Mouse (Mus musculus): ENCODE data around the gene Ugt2a2. TPM values are rescaled to one million over a fixed set of nuclear protein-coding genes. Genes with fewer than 3 reads are reported as not detected.
"Not testable (repeated sequence)": the region's sequence is repeated elsewhere in the genome, so short reads cannot be mapped to it uniquely, and the experiment has no call there.

Ugt2a2 gene
- not detected in 2 replicates for polyA plus RNA-seq (2014; fragmentation: Nextera tagmentation; extraction: Ambion mirVana)

DNA sequence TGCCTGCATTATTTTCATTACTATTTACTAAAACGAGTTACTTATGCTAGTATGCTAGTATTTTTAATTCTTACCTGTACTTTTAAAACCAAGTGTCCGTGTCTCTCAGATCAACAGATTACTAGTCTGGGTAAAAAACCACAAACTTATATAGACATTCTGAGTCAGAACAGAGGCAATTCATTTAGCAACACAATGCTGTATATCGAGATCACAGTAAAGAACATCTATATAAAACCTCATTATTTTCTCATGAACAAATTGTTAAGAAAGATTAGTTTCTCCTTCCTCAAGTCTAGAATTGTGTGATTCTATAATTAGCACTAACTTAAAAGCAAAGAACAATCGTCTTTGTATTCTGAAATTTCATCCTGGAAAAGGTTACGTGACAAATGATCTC lies at the start of gene Ugt2a2:
Gene Ugt2a2, minus strand, starts transcription at position 101 of the 400 bp plus-strand sequence.
- H3K27me3 ChIP-seq (ENCODE audit: control insufficient read depth, insufficient read depth, low read length), result no peaks in the 10 kb centered on the region
- no peak for DNase-seq (ENCODE audit: low spot score)
- no peak for ATAC-seq (replicated peaks; ENCODE audit: insufficient number of reproducible peaks, low FRiP score, low TSS enrichment, low read depth)
- no peak within 1 kb of the TSS for H3K4me3 ChIP-seq (ENCODE audit: low read depth, low read length)
- H3K4me1 ChIP-seq (ENCODE audit: control insufficient read depth, insufficient read depth, low read length), result no peaks in the 10 kb centered on the region
- no peak within 1 kb of the TSS for H3K4me2 ChIP-seq (ENCODE audit: low read depth, low read length)
- no peak within 1 kb of the TSS for H3K9ac ChIP-seq (replicated peaks; ENCODE audit: low read length)
- no peaks in the 10 kb centered on the region for H3K9me3 ChIP-seq (replicated peaks; ENCODE audit: control insufficient read depth, low read length)
- WGBS, result 82% methylated on average over 5 of the region's 5 CpGs
- no peaks in the 10 kb centered on the region for H3K36me3 ChIP-seq (replicated peaks; ENCODE audit: control insufficient read depth, insufficient read depth, low read depth, low read length)
- no peak within 1 kb of the TSS for H3K27ac ChIP-seq (replicated peaks; ENCODE audit: low read depth, low read length)

DNA sequence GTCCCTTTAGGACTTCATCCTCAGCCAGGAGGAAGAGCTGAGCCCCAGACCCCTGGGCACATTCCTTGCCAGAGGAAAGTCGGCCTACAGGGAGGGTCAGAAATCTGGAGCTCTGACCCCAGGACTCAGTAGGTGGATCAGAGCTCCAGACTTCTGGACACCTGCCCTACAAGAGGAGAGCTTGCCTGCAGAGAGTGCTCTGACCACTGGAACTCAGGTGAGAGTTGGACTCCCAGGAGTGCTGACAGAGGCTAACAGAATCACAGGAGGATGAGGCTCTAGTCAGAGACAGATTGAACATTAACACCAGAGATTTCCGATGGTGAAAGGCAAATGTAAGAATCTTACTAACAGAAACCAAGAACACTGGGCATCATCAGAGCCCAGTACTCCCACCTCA lies 41.5 kb upstream of the Ugt2a2 start:
- not testable (repeated sequence) for H3K27me3 ChIP-seq (ENCODE audit: control insufficient read depth, insufficient read depth, low read length); H3K9ac ChIP-seq (replicated peaks; ENCODE audit: low read length); H3K36me3 ChIP-seq (replicated peaks; ENCODE audit: control insufficient read depth, insufficient read depth, low read depth, low read length); DNase-seq (ENCODE audit: low spot score); H3K27ac ChIP-seq (replicated peaks; ENCODE audit: low read depth, low read length); H3K4me3 ChIP-seq (ENCODE audit: low read depth, low read length); H3K4me2 ChIP-seq (ENCODE audit: low read depth, low read length); ATAC-seq (replicated peaks; ENCODE audit: insufficient number of reproducible peaks, low FRiP score, low TSS enrichment, low read depth); H3K9me3 ChIP-seq (replicated peaks; ENCODE audit: control insufficient read depth, low read length); H3K4me1 ChIP-seq (ENCODE audit: control insufficient read depth, insufficient read depth, low read length)
- 89% methylated on average over 2 of the region's 2 CpGs for WGBS

DNA sequence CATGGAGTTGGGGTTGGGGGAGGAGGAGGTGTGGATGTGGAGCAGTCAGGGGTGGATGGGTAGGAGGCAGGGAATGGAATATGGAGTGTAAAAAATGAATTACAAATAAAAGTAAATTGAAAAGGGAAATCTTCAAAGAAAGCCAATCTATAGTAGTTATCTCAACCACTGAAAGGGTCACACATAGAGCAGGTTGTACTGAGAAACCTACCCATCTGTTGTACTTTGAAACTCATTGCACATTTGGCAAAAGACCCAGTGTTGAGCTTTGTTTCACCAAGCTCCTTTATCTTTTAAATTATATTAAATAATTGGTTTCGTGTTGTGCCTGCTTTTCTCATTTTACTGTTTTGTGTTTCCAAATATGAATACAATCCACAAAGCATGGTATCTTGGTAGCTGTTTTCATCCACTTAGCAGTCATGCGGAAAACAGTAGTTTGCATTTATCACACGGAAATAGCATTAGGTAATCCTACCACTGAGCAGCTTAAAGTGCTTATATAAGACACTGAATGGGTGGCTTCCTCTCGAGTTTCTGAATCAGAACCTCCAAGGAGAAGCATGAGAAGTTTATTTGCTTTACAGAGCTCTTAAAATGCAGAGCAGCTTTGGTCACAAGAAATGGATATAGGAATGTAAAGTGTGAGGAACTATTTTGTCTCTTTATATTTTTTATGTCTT lies 23.9 kb upstream of the Ugt2a2 start:
- WGBS, result 56% methylated on average over 4 of the region's 4 CpGs

DNA sequence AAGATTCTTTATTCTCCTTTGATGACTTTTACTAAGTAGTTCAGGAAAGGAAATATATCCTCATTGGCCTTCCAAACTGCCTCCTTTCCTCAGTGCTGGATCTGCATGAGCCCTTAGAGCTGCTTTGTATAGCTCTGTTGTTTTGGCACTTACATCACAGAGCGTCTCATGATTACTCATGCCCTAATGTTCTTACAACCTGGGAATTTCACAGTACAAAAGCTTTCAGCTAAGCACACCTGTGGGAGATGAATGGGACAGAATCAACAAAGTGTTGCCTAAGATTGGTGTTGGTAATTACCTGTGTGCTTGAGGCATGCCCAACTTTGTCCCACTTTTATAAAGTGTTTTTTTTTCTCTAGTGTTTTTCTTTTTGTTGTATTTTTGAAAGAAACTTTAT lies 20.6 kb upstream of the Ugt2a2 start:
- H3K4me2 ChIP-seq (ENCODE audit: low read depth, low read length), result no peak overlapping the region
- WGBS, result 71% methylated on average over 1 of the region's 1 CpGs
- no peak overlapping the region for H3K9ac ChIP-seq (replicated peaks; ENCODE audit: low read length)
- H3K9me3 ChIP-seq (replicated peaks; ENCODE audit: control insufficient read depth, low read length), result no peaks in the 10 kb centered on the region
- H3K36me3 ChIP-seq (replicated peaks; ENCODE audit: control insufficient read depth, insufficient read depth, low read depth, low read length), result no peaks in the 10 kb centered on the region
- DNase-seq (ENCODE audit: low spot score) (peak; percentile 2), ATAC-seq (replicated peaks; ENCODE audit: insufficient number of reproducible peaks, low FRiP score, low TSS enrichment, low read depth) (no peak)
- H3K4me1 ChIP-seq (ENCODE audit: control insufficient read depth, insufficient read depth, low read length), result no peaks in the 10 kb centered on the region
- no peaks in the 10 kb centered on the region for H3K27me3 ChIP-seq (ENCODE audit: control insufficient read depth, insufficient read depth, low read length)
- H3K4me3 ChIP-seq (ENCODE audit: low read depth, low read length), result no peak overlapping the region
- no peak overlapping the region for H3K27ac ChIP-seq (replicated peaks; ENCODE audit: low read depth, low read length)

More for the DNA sequence above, 23.9 kb upstream of the Ugt2a2 start:
- Histone ChIP-seq H3K4me2 (ENCODE audit: low read depth, low read length) (no peak overlapping the region), H3K4me3 (ENCODE audit: low read depth, low read length) (no peak overlapping the region), H3K27ac (replicated peaks; ENCODE audit: low read depth, low read length) (no peak overlapping the region), H3K4me1 (ENCODE audit: control insufficient read depth, insufficient read depth, low read length) (no peaks in the 10 kb centered on the region), H3K27me3 (ENCODE audit: control insufficient read depth, insufficient read depth, low read length) (no peaks in the 10 kb centered on the region), H3K9me3 (replicated peaks; ENCODE audit: control insufficient read depth, low read length) (no peaks in the 10 kb centered on the region), H3K9ac (replicated peaks; ENCODE audit: low read length) (no peak overlapping the region), H3K36me3 (replicated peaks; ENCODE audit: control insufficient read depth, insufficient read depth, low read depth, low read length) (no peaks in the 10 kb centered on the region)
- no peak for ATAC-seq (replicated peaks; ENCODE audit: insufficient number of reproducible peaks, low FRiP score, low TSS enrichment, low read depth)
- no peak for DNase-seq (ENCODE audit: low spot score)

DNA sequence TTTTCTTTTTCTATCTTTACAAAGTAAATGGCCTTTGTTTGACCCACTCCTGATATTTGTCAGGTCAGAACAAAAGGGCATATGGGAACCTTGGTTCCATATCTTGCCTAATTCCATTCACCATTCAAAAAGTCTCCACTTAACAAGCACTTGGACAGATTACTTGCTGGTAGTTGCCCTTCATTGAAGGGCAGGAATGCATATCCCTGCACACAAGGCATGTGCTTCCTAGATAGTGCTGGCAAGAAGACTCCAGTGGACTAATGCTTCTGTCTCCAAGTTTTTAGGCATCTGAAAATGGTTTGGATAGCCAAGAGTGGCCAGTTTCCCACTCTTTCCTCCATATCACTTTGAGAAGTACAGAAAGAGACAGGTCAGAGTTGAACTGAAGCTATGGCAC lies 17.3 kb upstream of the Ugt2a2 start:
- Histone ChIP-seq H3K4me3 (ENCODE audit: low read depth, low read length) (no peak overlapping the region), H3K9ac (replicated peaks; ENCODE audit: low read length) (no peak overlapping the region), H3K27me3 (ENCODE audit: control insufficient read depth, insufficient read depth, low read length) (no peaks in the 10 kb centered on the region), H3K4me2 (ENCODE audit: low read depth, low read length) (no peak overlapping the region), H3K27ac (replicated peaks; ENCODE audit: low read depth, low read length) (no peak overlapping the region), H3K9me3 (replicated peaks; ENCODE audit: control insufficient read depth, low read length) (no peaks in the 10 kb centered on the region), H3K4me1 (ENCODE audit: control insufficient read depth, insufficient read depth, low read length) (no peaks in the 10 kb centered on the region), H3K36me3 (replicated peaks; ENCODE audit: control insufficient read depth, insufficient read depth, low read depth, low read length) (no peaks in the 10 kb centered on the region)
- no peak for DNase-seq (ENCODE audit: low spot score)
- ATAC-seq (replicated peaks; ENCODE audit: insufficient number of reproducible peaks, low FRiP score, low TSS enrichment, low read depth), result no peak

DNA sequence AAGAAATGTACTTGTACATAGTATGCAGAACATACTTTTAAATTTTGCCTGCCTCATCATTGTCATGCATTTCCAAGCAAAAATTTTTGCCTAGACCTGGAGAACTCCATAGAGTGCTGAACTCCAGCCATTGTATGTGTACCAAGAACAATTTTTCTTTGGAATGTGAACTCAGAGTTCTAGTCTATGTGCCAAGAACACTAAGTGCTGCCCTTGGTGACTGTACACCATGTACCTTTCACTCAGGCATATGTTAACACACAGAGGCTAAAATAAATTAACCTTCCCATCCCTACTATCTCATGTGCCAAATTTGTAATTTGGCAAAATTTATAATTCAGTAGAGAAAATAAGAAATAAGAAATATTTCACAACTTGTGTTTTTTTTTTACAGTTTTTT lies 16.9 kb upstream of the Ugt2a2 start:
- Histone ChIP-seq H3K36me3 (replicated peaks; ENCODE audit: control insufficient read depth, insufficient read depth, low read depth, low read length) (no peaks in the 10 kb centered on the region), H3K27ac (replicated peaks; ENCODE audit: low read depth, low read length) (no peak overlapping the region), H3K27me3 (ENCODE audit: control insufficient read depth, insufficient read depth, low read length) (no peaks in the 10 kb centered on the region), H3K4me1 (ENCODE audit: control insufficient read depth, insufficient read depth, low read length) (no peaks in the 10 kb centered on the region), H3K4me2 (ENCODE audit: low read depth, low read length) (no peak overlapping the region), H3K4me3 (ENCODE audit: low read depth, low read length) (no peak overlapping the region), H3K9ac (replicated peaks; ENCODE audit: low read length) (no peak overlapping the region), H3K9me3 (replicated peaks; ENCODE audit: control insufficient read depth, low read length) (no peaks in the 10 kb centered on the region)
- no peak for ATAC-seq (replicated peaks; ENCODE audit: insufficient number of reproducible peaks, low FRiP score, low TSS enrichment, low read depth)
- DNase-seq (ENCODE audit: low spot score), result no peak

DNA sequence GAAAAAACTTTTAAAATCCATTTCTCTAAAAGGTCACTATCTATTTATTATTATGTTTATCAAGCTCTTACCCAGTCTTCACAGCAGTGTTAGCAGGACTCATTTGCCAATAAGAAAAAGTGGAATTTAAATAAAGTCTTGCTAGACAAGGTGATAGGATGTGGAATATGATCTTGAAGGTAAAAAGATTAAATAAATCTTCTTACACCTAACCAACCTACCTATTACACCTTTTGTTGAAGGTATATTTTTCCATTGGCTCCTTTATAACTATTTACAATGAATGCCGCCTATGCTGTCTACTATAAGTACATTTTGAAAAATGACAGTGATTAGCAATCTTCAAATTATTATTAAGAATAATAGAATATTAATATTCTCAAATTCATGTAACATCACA lies 8.7 kb upstream of the Ugt2a2 start, which contains the start of gene Ugt2a1:
Gene Ugt2a1, minus strand, starts transcription at position 101 of the 400 bp plus-strand sequence.
- DNase-seq (ENCODE audit: low spot score), result no peak
- WGBS, result 94% methylated on average over 1 of the region's 1 CpGs
- Histone ChIP-seq H3K27me3 (ENCODE audit: control insufficient read depth, insufficient read depth, low read length) (no peaks in the 10 kb centered on the region), H3K4me3 (ENCODE audit: low read depth, low read length) (no peak within 1 kb of the TSS), H3K4me2 (ENCODE audit: low read depth, low read length) (no peak within 1 kb of the TSS), H3K9ac (replicated peaks; ENCODE audit: low read length) (no peak within 1 kb of the TSS), H3K27ac (replicated peaks; ENCODE audit: low read depth, low read length) (no peak within 1 kb of the TSS), H3K36me3 (replicated peaks; ENCODE audit: control insufficient read depth, insufficient read depth, low read depth, low read length) (no peaks in the 10 kb centered on the region), H3K9me3 (replicated peaks; ENCODE audit: control insufficient read depth, low read length) (no peaks in the 10 kb centered on the region), H3K4me1 (ENCODE audit: control insufficient read depth, insufficient read depth, low read length) (no peaks in the 10 kb centered on the region)
- no peak for ATAC-seq (replicated peaks; ENCODE audit: insufficient number of reproducible peaks, low FRiP score, low TSS enrichment, low read depth)

DNA sequence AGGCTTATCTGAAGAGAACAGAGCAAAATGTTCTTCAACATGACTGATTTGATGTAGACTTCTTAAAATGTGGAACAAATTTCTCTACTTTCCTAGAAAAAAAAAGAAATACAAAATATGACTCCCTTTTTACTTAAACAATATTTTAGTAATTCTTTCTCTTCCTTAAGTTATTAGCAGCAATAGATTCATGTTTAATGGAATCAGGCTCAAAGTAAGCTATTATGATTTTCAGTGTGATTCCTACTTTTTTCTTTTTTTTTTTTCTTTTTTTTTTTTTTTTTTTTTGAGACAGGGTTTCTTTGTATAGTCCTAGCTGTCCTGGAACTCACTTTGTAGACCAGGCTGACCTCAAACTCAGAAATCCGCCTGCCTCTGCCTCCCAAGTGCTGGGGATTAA lies 4.6 kb upstream of the Ugt2a2 start, which contains the start of gene Gm43638:
Gene Gm43638, minus strand, starts transcription at position 101 of the 400 bp plus-strand sequence.
- DNase-seq (ENCODE audit: low spot score); ATAC-seq (replicated peaks; ENCODE audit: insufficient number of reproducible peaks, low FRiP score, low TSS enrichment, low read depth); H3K9me3 ChIP-seq (replicated peaks; ENCODE audit: control insufficient read depth, low read length); H3K4me2 ChIP-seq (ENCODE audit: low read depth, low read length); H3K36me3 ChIP-seq (replicated peaks; ENCODE audit: control insufficient read depth, insufficient read depth, low read depth, low read length); H3K4me3 ChIP-seq (ENCODE audit: low read depth, low read length); H3K9ac ChIP-seq (replicated peaks; ENCODE audit: low read length); H3K4me1 ChIP-seq (ENCODE audit: control insufficient read depth, insufficient read depth, low read length); H3K27me3 ChIP-seq (ENCODE audit: control insufficient read depth, insufficient read depth, low read length); H3K27ac ChIP-seq (replicated peaks; ENCODE audit: low read depth, low read length): not testable (repeated sequence)
- WGBS, result 100% methylated on average over 1 of the region's 1 CpGs
